Mouse (Mus musculus): Measurements from ENCODE around the gene Rpl38.

GRCm38 (mm10) chr11:114693456-114693855 is 25.1 kb downstream of the Rpl38 start:
- TF ChIP-seq CTCF (IDR thresholded peaks at IDR 0.05; ENCODE audit: insufficient read depth, low read length) (no peak), POLR2A (IDR thresholded peaks at IDR 0.05; ENCODE audit: borderline replicate concordance, extremely low read depth, low read depth, low read length) (no peak)
